Mouse (Mus musculus): ENCODE data around the gene P2rx3.

- no peak for TF ChIP-seq POLR2A (IDR thresholded peaks at IDR 0.05; ENCODE audit: low read depth, low read length)
- no peak for TF ChIP-seq CHD2 (IDR thresholded peaks at IDR 0.05; ENCODE audit: low read length)
- TF ChIP-seq RAD21 (IDR thresholded peaks at IDR 0.05; ENCODE audit: low read depth, low read length): peak; percentile 30
- peak in 1 of 2 experiments; percentile 32; a peak in 2 of 4 replicates for TF ChIP-seq CTCF (conservative IDR thresholded peaks at IDR 0.05 in 1 of 2, IDR thresholded peaks at IDR 0.05 in 1 of 2; ENCODE audit: low read depth in 2 of 2, low read length in 2 of 2)
- no peak for TF ChIP-seq EP300 (IDR thresholded peaks at IDR 0.05; ENCODE audit: low read length)
- TF ChIP-seq SMC3 (IDR thresholded peaks at IDR 0.05; ENCODE audit: low read depth, low read length): peak; percentile 4; the same call in 1 of the 2 replicates
- no peak for TF ChIP-seq POLR2AphosphoS2 (IDR thresholded peaks at IDR 0.05; ENCODE audit: low read depth, low read length)
- TF ChIP-seq USF1 (IDR thresholded peaks at IDR 0.05; ENCODE audit: low read depth, low read length): no peak
- no peak for TF ChIP-seq MXI1 (IDR thresholded peaks at IDR 0.05; ENCODE audit: low read depth, low read length)
- TF ChIP-seq CHD1 (IDR thresholded peaks at IDR 0.05; ENCODE audit: low read depth, low read length): no peak
- TF ChIP-seq MEF2A (IDR thresholded peaks at IDR 0.05; ENCODE audit: borderline replicate concordance, low read depth, low read length): no peak
- TF ChIP-seq TCF12 (IDR thresholded peaks at IDR 0.05; ENCODE audit: low read depth, low read length): no peak
- no peak for TF ChIP-seq JUND (conservative IDR thresholded peaks at IDR 0.05; ENCODE audit: low read depth, low read length)
- no peak for TF ChIP-seq MAFK (IDR thresholded peaks at IDR 0.05; ENCODE audit: insufficient replicate concordance, low read length)
Observed at GRCm38 (mm10) chr2:85026178-85026577, 11.1 kb downstream of the P2rx3 start.
